Mouse (Mus musculus): Measurements from ENCODE around the gene Slc35f6.

DNA sequence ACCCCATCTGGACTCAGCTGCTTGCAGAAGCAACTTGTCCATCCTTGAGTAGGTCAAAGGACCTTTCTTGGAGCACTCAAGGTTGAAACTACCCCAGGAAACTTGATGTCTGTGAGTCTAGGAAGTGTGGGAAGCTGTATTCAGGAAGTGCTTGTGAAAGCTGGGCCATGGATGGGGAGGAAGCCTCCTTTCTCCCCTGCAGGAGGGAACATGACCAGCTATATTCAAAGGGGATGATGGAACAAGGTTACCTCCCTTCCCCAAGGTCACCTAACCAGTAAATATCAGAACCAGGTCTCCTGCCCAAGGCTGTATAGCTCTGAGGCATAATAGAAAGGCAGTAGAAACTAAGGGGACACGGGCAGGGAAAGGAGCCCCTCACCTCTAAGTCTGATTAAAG lies 15.6 kb upstream of the Slc35f6 start:
- TF ChIP-seq POLR2A (IDR thresholded peaks at IDR 0.05; ENCODE audit: control insufficient read depth, low read depth, low read length) = no peak
- no peak for TF ChIP-seq CTCF (IDR thresholded peaks at IDR 0.05; ENCODE audit: control insufficient read depth, insufficient read depth, insufficient replicate concordance, low read depth, low read length)

Data from testis, adult 2 months (tissue).